Mouse (Mus musculus): ENCODE data around the gene Tmem169. TPM values are rescaled to one million over a fixed set of nuclear protein-coding genes. Genes with fewer than 3 reads are reported as not detected.

Tmem169 gene
- polyA plus RNA-seq (2017; shearing (Covaris generic)) = not detected

GRCm38 (mm10) chr1:72283992-72284485, at the start of gene Tmem169, which contains the start of gene Pecr:
Gene Tmem169, plus strand, starts transcription at chr1:72284369.
Gene Pecr, minus strand, starts transcription at chr1:72284314.

GRCm38 (mm10) chr1:72307317-72307798, 23.2 kb downstream of the Tmem169 start, which contains the start of gene Xrcc5:
Gene Xrcc5, plus strand, starts transcription at chr1:72307421.

Other genes starting within 250 kb of the Tmem169 start
- under 1 TPM; 0.37 to 0.40 TPM for gene Mreg, start 72.1 kb upstream of the Tmem169 start, polyA plus RNA-seq (2017; shearing (Covaris generic))
- gene Pecr, start 55 bp upstream of the Tmem169 start, polyA plus RNA-seq (2017; shearing (Covaris generic)) = 1 to 10 TPM; 5.8 to 6.1 TPM
- 10 to 100 TPM; 35.1 to 41.2 TPM for gene Xrcc5, start 23.1 kb downstream of the Tmem169 start, polyA plus RNA-seq (2017; shearing (Covaris generic))

All from inflammation-experienced regulatory T-cells (primary cell).